Mouse (Mus musculus) B cell, adult 67 days (primary cell): ENCODE measurements around the gene Gimap8. TPM values are rescaled to one million over a fixed set of nuclear protein-coding genes. Genes with fewer than 3 reads are reported as not detected.

Experiments used
- total RNA-seq, 2 experiments: library from RNA; stranded (reverse); gene quantifications; 4 replicates each; pipeline ENCODE4 v1.2.4; 2023

The Gimap8 gene
- total RNA-seq, result 100 to 1,000 TPM; 137 to 176 TPM

DNA sequence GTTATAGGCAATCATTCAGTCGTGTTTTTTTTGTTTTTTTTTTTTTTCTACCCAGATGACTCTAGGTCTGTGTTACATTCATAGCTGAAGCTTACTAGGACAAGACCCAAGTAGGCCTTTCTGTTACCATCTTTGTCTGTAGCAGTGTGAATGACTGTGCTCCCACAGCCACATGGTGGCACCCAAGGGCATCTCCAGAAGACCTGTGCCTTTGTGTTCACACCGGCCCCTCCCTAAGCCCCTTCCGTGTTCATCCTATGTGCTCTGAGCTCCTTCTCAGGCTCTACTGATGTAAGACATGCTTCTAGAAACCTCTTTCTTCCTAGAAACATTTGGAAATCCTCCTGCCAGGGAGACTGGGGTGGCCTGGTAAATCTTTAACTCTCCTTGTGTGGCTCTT is at the start of gene Gimap8:
TSS of gene Gimap8 (plus strand) at position 240 of the 400 bp plus-strand sequence.

DNA sequence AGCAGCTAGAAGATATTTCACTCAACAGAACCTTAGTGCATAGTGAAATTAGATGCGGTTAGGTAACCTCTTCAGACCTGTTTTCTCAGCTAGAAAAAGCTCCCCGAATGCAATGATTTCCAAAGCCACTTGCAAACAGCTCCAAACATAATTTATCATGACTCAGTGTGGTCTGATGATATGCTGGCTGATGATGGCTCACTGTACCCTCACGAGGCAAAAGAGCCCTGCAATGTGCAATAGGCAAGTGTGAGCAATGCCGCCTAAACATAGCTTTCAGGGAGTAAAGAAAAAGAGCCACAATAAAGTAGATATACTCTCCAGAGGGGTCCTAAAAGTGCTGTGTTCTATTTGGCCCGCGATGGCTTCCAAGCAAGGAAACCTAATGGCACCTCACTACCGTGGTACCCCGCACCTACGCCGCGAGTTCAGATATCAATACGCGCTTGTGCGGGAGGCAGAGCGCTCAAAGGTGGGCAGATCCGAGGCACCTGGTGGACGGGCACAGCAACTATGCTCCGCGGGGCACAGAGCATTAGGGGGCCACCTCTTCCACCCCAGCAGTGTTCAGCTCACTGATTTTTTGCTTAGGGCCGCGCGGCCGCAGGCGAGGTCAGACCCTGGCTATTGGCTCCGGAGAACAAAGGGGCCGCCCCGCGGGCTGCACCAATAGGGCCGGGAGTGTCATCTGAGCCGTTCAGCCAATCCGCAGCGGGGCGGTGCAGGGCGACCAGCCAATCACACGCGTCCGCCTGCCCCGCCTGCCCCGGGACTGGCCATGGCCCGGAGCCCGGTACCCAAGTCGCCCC is 45.6 kb upstream of the Gimap8 start, which contains the start of gene Zfp775:
TSS of gene Zfp775 (plus strand) at position 793 of the 809 bp plus-strand sequence.

DNA sequence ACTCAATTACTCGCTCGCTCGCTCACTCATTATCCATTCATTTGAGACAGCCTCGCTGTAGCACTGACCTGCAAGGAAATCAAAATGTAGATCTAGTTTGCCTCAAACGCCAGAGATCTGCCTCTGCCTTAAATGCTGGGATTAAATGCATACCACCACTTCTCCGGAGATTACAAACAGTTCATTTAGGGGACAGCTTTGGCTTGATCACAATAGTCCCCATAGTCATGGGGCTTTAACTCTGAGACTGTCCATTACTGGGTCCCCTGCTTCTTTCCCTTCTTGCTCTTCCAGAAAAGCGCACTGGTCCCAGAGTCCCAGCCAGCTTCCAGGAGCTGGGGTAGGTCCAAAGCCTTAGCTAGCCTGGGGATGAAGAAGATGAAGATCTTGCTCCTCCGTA is 20.6 kb upstream of the Gimap8 start, which contains the start of gene AI854703:
TSS of gene AI854703 (plus strand) at position 301 of the 400 bp plus-strand sequence.

DNA sequence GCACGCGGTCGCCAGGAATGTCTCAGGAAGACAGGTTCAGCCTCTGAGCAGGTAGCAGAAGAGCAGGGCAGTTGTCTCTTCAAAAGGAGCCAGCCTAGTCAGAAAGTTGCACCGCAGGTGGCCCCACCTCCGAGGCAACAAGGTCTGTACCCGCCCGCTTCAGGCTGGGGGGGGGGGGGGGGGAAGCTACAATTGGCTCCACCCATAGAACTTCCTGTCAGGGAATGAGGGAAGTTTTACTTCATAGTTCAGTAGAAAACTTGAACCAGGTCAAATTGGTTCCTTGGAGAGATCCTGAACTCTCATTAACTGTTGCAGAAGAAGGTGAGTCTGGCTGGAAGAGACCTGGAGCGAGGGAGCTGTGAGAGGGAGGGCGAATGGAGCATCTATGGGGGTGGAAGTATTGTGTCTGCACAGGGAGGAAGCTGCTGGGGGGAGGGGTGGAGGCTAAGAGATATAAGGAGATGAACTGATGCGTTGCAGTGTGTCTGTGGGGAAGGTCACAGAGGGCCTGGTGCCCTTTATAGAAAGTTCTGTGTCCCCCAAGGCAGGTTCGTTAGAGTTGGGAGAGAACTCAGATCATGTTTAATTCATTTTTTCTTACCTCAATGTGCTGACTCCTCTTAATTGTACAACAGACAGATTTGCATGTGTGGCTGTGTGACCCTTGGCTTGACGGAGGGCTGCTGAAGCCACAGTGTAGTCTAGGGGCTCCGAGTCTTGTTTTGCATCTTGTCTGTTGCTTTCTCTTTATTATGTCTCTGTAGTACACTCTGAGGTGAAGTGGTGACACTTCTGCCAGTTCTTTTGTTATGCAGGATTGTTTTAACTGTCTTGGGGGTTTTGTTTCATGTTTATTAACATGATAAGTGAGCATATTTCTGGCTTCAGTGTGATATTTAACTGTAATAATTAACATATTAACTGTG is 29.2 kb downstream of the Gimap8 start, which contains the start of gene Gimap9:
TSS of gene Gimap9 (plus strand) at position 199 of the 929 bp plus-strand sequence.

DNA sequence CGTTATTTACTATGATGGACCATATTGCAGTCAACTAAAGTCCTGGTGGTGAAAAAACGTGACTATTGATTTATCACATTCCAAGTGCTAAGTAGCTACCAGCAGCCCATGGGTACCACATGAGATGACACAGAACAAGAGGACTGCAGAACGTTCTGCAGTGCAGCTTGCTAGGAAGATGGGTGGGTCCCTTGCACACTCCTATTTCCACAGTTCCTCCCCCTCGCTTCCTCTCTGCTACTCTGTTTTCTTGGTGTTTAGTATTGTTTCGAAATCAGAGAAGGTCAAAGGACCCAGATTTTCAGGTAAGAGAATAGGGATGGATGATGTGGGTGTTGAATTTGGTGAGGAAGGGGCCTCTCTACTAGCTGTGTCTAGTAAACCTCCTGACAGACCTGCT is 37.3 kb downstream of the Gimap8 start, which contains the start of gene Gimap4:
TSS of gene Gimap4 (plus strand) at position 231 of the 400 bp plus-strand sequence.

Other genes with a start within 250 kb of the Gimap8 start
- 10 to 100 TPM in 1 of 2 experiments, 1 to 10 TPM in 1; 7.2 to 11.6 TPM for gene Zfp467, start 201.4 kb upstream of the Gimap8 start, total RNA-seq
- gene Sspo, start 199.0 kb upstream of the Gimap8 start, total RNA-seq, result under 1 TPM in 1 of 2 experiments, not detected in 1; 0.24 TPM
- gene Atp6v0e2, start 109.6 kb upstream of the Gimap8 start, total RNA-seq, result under 1 TPM; 0.30 to 0.41 TPM
- 10 to 100 TPM; 45.3 to 55.6 TPM for gene Lrrc61, start 92.4 kb upstream of the Gimap8 start, total RNA-seq
- gene Rarres2, start 74.4 kb upstream of the Gimap8 start, total RNA-seq, result not detected
- not detected for gene Gm45021, start 57.6 kb upstream of the Gimap8 start, total RNA-seq
- gene Repin1, start 53.4 kb upstream of the Gimap8 start, total RNA-seq, result 1 to 10 TPM; 8.4 to 8.9 TPM
- not detected for gene Gm44965, start 53.3 kb upstream of the Gimap8 start, total RNA-seq
- 1 to 10 TPM; 4.8 to 7.1 TPM for gene Zfp775, start 45.2 kb upstream of the Gimap8 start, total RNA-seq
- under 1 TPM; 0.35 to 0.42 TPM for gene AI854703, start 20.5 kb upstream of the Gimap8 start, total RNA-seq
- gene Gimap9, start 28.9 kb downstream of the Gimap8 start, total RNA-seq, result 10 to 100 TPM; 75.8 to 78.6 TPM
- 100 to 1,000 TPM; 146 to 200 TPM for gene Gimap4, start 37.3 kb downstream of the Gimap8 start, total RNA-seq
- 1,000 to 10,000 TPM; 1,476 to 1,529 TPM for gene Gimap6, start 61.0 kb downstream of the Gimap8 start, total RNA-seq
- 10 to 100 TPM; 41.2 to 94.2 TPM for gene Gm28053, start 71.4 kb downstream of the Gimap8 start, total RNA-seq
- 100 to 1,000 TPM; 119 to 135 TPM for gene Gimap7, start 71.4 kb downstream of the Gimap8 start, total RNA-seq
- 100 to 1,000 TPM; 170 to 239 TPM for gene Gimap1, start 91.8 kb downstream of the Gimap8 start, total RNA-seq
- 100 to 1,000 TPM; 121 to 177 TPM for gene Gimap5, start 99.0 kb downstream of the Gimap8 start, total RNA-seq
- 100 to 1,000 TPM; 216 to 241 TPM for gene Gimap3, start 123.6 kb downstream of the Gimap8 start, total RNA-seq
- 1 to 10 TPM in 1 of 2 experiments, under 1 TPM in 1; 0.71 to 1.7 TPM for gene Tmem176a, start 193.7 kb downstream of the Gimap8 start, total RNA-seq
- gene Tmem176b, start 194.3 kb downstream of the Gimap8 start, total RNA-seq, result 1 to 10 TPM; 1.0 to 2.4 TPM
- not detected for gene Aoc1, start 225.7 kb downstream of the Gimap8 start, total RNA-seq